Mouse (Mus musculus) myocyte (in vitro differentiated cells): Measurements from ENCODE around the gene Kcnmb1. TPM values are rescaled to one million over a fixed set of nuclear protein-coding genes. Genes with fewer than 3 reads are reported as not detected.

Experiments
- H3K27me3 ChIP-seq: one replicate; pipeline ENCODE4 v1.6.1; 2011; ENCODE audit not compliant: control insufficient read depth, insufficient read depth, insufficient read length
- H3K36me3 ChIP-seq: one replicate; pipeline ENCODE4 v1.6.1; 2011; ENCODE audit not compliant: control insufficient read depth, insufficient read depth
- H3K4me2 ChIP-seq: one replicate; pipeline ENCODE4 v1.6.1; 2011; ENCODE audit warnings: low read depth, control low read depth
- H3K4me3 ChIP-seq: one replicate; pipeline ENCODE4 v1.5.1; 2011; ENCODE audit warnings: mild to moderate bottlenecking, control low read depth, moderate library complexity
- H3K79me2 ChIP-seq: one replicate; pipeline ENCODE4 v1.6.1; 2011; ENCODE audit not compliant: control insufficient read depth, insufficient read depth
- H3ac ChIP-seq: one replicate; pipeline ENCODE4 v1.6.1; 2011; ENCODE audit not compliant: control insufficient read depth, insufficient read length
- CEBPB ChIP-seq: IDR thresholded peaks from 2 replicates; pipeline ENCODE4 v1.6.1; 2011; ENCODE audit warnings: mild to moderate bottlenecking, moderate library complexity; ENCODE audit not compliant: poor library complexity, insufficient read depth, severe bottlenecking
- E2F4 ChIP-seq: IDR thresholded peaks from one replicate; pipeline ENCODE4 v1.6.1; 2011; ENCODE audit warnings: mild to moderate bottlenecking, control low read depth, moderate library complexity; ENCODE audit not compliant: insufficient read depth
- MAX ChIP-seq: IDR thresholded peaks from one replicate; pipeline ENCODE4 v1.6.1; 2011; ENCODE audit warnings: low read depth, mild to moderate bottlenecking, control low read depth
- MYOD1 ChIP-seq, 3 experiments: IDR thresholded peaks; one replicate each; pipeline ENCODE4 v1.6.1; 2011; ENCODE audit warnings: control low read depth in 2 of 3, low read depth in 2 of 3, mild to moderate bottlenecking in 2 of 3, moderate library complexity in 1 of 3; ENCODE audit not compliant: insufficient read length in 2 of 3, control insufficient read depth in 1 of 3
- MYOG ChIP-seq, 3 experiments: IDR thresholded peaks; one replicate each; pipeline ENCODE4 v1.6.1; 2011; ENCODE audit warnings: control low read depth in 2 of 3, low read depth in 2 of 3, mild to moderate bottlenecking in 2 of 3; ENCODE audit not compliant: insufficient read length in 2 of 3, control insufficient read depth in 1 of 3, insufficient read depth in 1 of 3
- POLR2A ChIP-seq: IDR thresholded peaks from one replicate; pipeline ENCODE4 v1.6.1; 2011; ENCODE audit warnings: low read depth, mild to moderate bottlenecking, control low read depth, moderate library complexity; ENCODE audit not compliant: insufficient read length
- POLR2AphosphoS2 ChIP-seq: IDR thresholded peaks from one replicate; pipeline ENCODE4 v1.6.1; 2011; ENCODE audit warnings: low read depth, control low read depth; ENCODE audit not compliant: insufficient read length
- REST ChIP-seq: IDR thresholded peaks from one replicate; pipeline ENCODE4 v1.6.1; 2011; ENCODE audit warnings: mild to moderate bottlenecking, control low read depth, moderate library complexity; ENCODE audit not compliant: insufficient read depth, insufficient read length
- SRF ChIP-seq: IDR thresholded peaks from one replicate; pipeline ENCODE4 v1.6.1; 2011; ENCODE audit warnings: low read depth; ENCODE audit not compliant: control insufficient read depth, insufficient read length
- TCF12 ChIP-seq: IDR thresholded peaks from one replicate; pipeline ENCODE4 v1.6.1; 2011; ENCODE audit warnings: mild to moderate bottlenecking, control low read depth; ENCODE audit not compliant: poor library complexity, insufficient read depth, severe bottlenecking
- TCF3 ChIP-seq: IDR thresholded peaks from one replicate; pipeline ENCODE4 v1.6.1; 2011; ENCODE audit warnings: low read depth, control low read depth; ENCODE audit not compliant: insufficient read length
- USF1 ChIP-seq: IDR thresholded peaks from one replicate; pipeline ENCODE4 v1.6.1; 2011; ENCODE audit warnings: low read depth, mild to moderate bottlenecking, control low read depth, moderate library complexity
- polyA plus RNA-seq: library from polyadenylated mRNA; unstranded; fragments of >200 nt; fragmentation: generic; extraction: Trizol; gene quantifications from one replicate; pipeline ENCODE4 v1.2.1, GENCODE M21; 2012; ENCODE audit warnings: missing spikeins

Kcnmb1 gene
- polyA plus RNA-seq, 1 experiment = 0.07 TPM

- TF ChIP-seq E2F4 (no peak), MAX (no peak), CEBPB (no peak), MYOD1 (IDR thresholded peaks at IDR 0.05; ENCODE audit: control insufficient read depth in 1 of 3, insufficient read length in 2 of 3, low read depth in 2 of 3) (no peak), SRF (no peak), REST (no peak), TCF3 (no peak), MYOG (IDR thresholded peaks at IDR 0.05; ENCODE audit: control insufficient read depth in 1 of 3, insufficient read depth in 1 of 3, insufficient read length in 2 of 3, low read depth in 2 of 3) (no peak), USF1 (no peak), POLR2A (no peak), TCF12 (no peak)
- H3ac ChIP-seq = no peak overlapping the region
- peak overlapping the region; percentile 32 for H3K4me2 ChIP-seq
- no peaks in the 10 kb centered on the region for H3K27me3 ChIP-seq
- no peaks in the 10 kb centered on the region for H3K79me2 ChIP-seq
- no peak overlapping the region for H3K4me3 ChIP-seq
- no peaks in the 10 kb centered on the region for H3K36me3 ChIP-seq
Measured at GRCm38 (mm10) chr11:34009316-34010087, 46.7 kb downstream of the Kcnmb1 start.

- no peak for TF ChIP-seq MAX
- no peak for TF ChIP-seq POLR2AphosphoS2
- Histone ChIP-seq H3K36me3 (no peaks in the 10 kb centered on the region), H3K4me2 (peak overlapping the region; percentile 32), H3K79me2 (no peaks in the 10 kb centered on the region), H3K4me3 (no peak overlapping the region), H3K27me3 (no peaks in the 10 kb centered on the region), H3ac (no peak overlapping the region)
Measured at GRCm38 (mm10) chr11:34010133-34010858, 47.5 kb downstream of the Kcnmb1 start.

- Histone ChIP-seq H3K4me2 (peak overlapping the region; percentile 6), H3K4me3 (no peak overlapping the region), H3ac (no peak overlapping the region), H3K27me3 (no peaks in the 10 kb centered on the region), H3K79me2 (no peaks in the 10 kb centered on the region), H3K36me3 (no peaks in the 10 kb centered on the region)
- TF ChIP-seq POLR2AphosphoS2 = no peak
- no peak for TF ChIP-seq POLR2A
- TF ChIP-seq CEBPB = no peak
- TF ChIP-seq REST = no peak
- no peak for TF ChIP-seq MYOD1 (IDR thresholded peaks at IDR 0.05; ENCODE audit: control insufficient read depth in 1 of 3, insufficient read length in 2 of 3, low read depth in 2 of 3)
- TF ChIP-seq SRF = no peak
- no peak for TF ChIP-seq E2F4
- TF ChIP-seq TCF3 = no peak
- TF ChIP-seq USF1 = no peak
- TF ChIP-seq MYOG (IDR thresholded peaks at IDR 0.05; ENCODE audit: control insufficient read depth in 1 of 3, insufficient read depth in 1 of 3, insufficient read length in 2 of 3, low read depth in 2 of 3) = no peak
- TF ChIP-seq MAX = no peak
- no peak for TF ChIP-seq TCF12
Measured at GRCm38 (mm10) chr11:34010859-34011172, 48.0 kb downstream of the Kcnmb1 start.

GRCm38 (mm10) chr11:34012007-34012652 is 49.3 kb downstream of the Kcnmb1 start:
- Histone ChIP-seq H3K27me3 (no peaks in the 10 kb centered on the region), H3K4me2 (no peak overlapping the region)

More at GRCm38 (mm10) chr11:34012007-34012652, 49.3 kb downstream of the Kcnmb1 start:
- H3K36me3 ChIP-seq = no peaks in the 10 kb centered on the region
- no peak overlapping the region for H3K4me3 ChIP-seq
- TF ChIP-seq MYOD1 (IDR thresholded peaks at IDR 0.05; ENCODE audit: control insufficient read depth in 1 of 3, insufficient read length in 2 of 3, low read depth in 2 of 3) = no peak
- TF ChIP-seq POLR2A = no peak
- no peak for TF ChIP-seq CEBPB
- no peak for TF ChIP-seq TCF3
- no peak for TF ChIP-seq TCF12
- TF ChIP-seq MAX = no peak
- TF ChIP-seq E2F4 = no peak
- no peaks in the 10 kb centered on the region for H3K79me2 ChIP-seq
- H3ac ChIP-seq = no peak overlapping the region

Other genes with a start within 250 kb of the Kcnmb1 start
- not detected for gene Kcnip1, start 30.1 kb downstream of the Kcnmb1 start, polyA plus RNA-seq
- gene Lcp2, start 83.9 kb downstream of the Kcnmb1 start, polyA plus RNA-seq = 0.07 TPM
- gene 4930469K13Rik, start 135.5 kb downstream of the Kcnmb1 start, polyA plus RNA-seq = not detected
- gene Foxi1, start 245.1 kb downstream of the Kcnmb1 start, polyA plus RNA-seq = not detected